Mouse (Mus musculus): ENCODE measurements at regions not wholly inside any gene's neighbourhood (a gene's known extent, or its start where the extent isn't known, plus 50 kb on each side); places are given as distances from the start of the nearest gene placed in this dataset.

- DNase-seq (ENCODE audit: low spot score in 2 of 2), result peak; percentile 24 to 85
- intact Hi-C loops (cut with DNase I), result no loop called here
These were observed 97.5 kb upstream of the Fndc3a start for GRCm38 (mm10) chr14:72807286-72807685.

DNA sequence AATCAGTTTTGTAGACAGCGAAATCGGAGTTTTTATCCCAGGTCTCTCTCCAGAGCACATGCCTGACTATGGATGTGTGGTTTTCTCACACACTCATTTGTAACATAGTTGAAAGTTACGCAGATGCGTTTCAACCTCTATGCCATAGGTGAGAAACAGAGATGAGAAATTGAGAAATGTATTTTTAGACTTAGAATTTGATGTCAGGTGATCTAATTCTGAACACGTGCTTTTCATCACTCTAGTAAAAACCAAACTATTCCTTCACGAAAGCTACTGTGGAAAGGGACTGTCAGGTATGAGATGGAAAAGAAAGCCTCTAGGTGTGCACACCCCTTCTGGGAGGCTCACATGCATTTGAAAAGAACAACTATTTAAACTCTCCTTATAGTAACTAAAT lies 96.8 kb upstream of the Fndc3a start:
- intact Hi-C loops (cut with DNase I), result no loop called here
- DNase-seq (ENCODE audit: low spot score in 2 of 2), result no peak

DNA sequence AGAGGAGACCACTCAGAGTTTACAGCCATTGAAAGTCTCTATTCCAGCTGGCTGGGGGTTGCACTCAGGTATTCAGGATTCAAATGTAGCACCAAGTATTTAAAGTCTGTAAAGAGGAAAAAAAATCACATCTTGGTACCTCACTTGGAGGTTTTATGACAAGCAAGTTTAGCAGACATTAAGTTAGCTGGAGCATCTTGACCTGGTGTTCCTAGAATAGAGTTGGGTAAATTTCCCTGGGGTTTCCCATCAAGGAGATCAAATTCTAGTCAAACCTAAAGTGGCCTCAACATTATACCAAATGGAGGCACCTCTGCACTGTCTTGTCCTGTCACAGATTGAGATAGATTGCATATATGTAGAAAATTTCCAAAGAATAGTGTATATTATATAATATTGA lies 93.8 kb upstream of the Fndc3a start:
- intact Hi-C loops (cut with DNase I), result no loop called here
- no peak for DNase-seq (ENCODE audit: low spot score in 2 of 2)

DNA sequence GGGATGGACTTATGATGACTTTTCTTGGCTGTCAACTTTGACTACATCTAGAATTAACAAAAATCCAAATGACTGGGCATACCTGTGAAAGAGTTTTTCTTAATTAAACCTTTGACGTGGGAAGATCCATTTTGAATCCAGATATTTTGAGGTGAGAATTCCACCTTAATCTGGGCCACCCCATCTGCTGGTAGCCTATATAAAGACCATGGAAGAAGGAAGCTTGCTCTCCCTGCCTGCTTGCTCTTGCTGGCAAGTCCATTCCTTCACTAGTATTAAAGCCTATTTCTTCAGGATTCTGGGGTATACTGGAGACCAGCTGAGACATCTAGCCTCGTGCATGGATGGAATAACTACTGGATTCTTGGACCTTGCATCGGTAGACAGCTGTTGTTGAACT lies 80.9 kb upstream of the Fndc3a start:
- peak in 1 of 2 experiments; percentile 59 for DNase-seq (ENCODE audit: low spot score in 2 of 2)
- intact Hi-C loops (cut with DNase I), result no loop called here

DNA sequence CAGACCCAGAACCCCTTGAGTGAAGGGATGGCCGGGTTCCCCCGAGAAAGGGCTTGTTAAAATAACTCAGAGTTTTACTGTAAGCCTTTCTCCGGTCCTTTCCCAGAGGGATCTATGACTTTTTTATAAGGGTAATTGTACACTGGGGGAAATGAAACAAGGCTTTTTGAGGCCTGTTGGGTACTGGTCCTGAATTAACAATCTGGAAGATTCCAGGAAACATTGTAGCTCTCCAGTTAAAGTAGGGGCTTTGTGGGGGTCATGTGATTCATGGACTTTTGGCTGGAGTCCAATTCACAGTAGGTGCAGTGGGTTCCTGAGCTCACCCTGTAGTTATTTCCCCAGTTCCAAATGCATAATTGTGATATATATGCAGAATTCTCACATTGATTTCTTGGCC lies 77.1 kb upstream of the Fndc3a start:
- DNase-seq (ENCODE audit: low spot score in 2 of 2), result no peak
- intact Hi-C loops (cut with DNase I), result no loop called here

DNA sequence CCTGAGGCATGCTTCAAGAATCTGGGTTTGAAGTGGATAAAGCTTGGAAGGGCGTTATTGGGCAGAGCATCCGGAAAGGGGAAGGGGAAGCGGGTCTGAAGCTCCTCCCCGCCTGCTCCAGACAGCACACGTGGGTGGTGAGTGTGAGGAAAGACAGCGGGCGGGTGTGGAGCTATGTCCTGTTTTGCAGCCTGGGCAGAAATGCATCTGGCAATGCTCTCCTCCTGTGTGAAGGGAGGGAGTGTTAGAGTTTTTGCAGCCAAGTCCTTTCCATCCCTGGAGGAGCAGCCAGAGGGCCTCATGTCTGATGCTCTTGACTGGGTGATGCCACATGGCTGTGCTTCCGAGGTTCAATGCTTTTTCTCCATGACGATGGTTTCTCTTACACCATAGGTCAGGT lies 73.4 kb upstream of the Fndc3a start:
- peak; percentile 10 to 71 for DNase-seq (ENCODE audit: low spot score in 2 of 2)

GRCm38 (mm10) chr14:72779446-72779845 lies 69.6 kb upstream of the Fndc3a start:
- no peak for DNase-seq (ENCODE audit: low spot score in 2 of 2)

More for the DNA sequence above, 73.4 kb upstream of the Fndc3a start:
- intact Hi-C loops (cut with DNase I), result no loop called here

GRCm38 (mm10) chr14:72778756-72779155 lies 69.0 kb upstream of the Fndc3a start:
- intact Hi-C loops (cut with DNase I), result no loop called here
- DNase-seq (ENCODE audit: low spot score in 2 of 2), result no peak

More at GRCm38 (mm10) chr14:72779446-72779845, 69.6 kb upstream of the Fndc3a start:
- intact Hi-C loops (cut with DNase I), result no loop called here

GRCm38 (mm10) chr14:72777927-72778560 lies 68.2 kb upstream of the Fndc3a start:
- intact Hi-C loops (cut with DNase I), result no loop called here

DNA sequence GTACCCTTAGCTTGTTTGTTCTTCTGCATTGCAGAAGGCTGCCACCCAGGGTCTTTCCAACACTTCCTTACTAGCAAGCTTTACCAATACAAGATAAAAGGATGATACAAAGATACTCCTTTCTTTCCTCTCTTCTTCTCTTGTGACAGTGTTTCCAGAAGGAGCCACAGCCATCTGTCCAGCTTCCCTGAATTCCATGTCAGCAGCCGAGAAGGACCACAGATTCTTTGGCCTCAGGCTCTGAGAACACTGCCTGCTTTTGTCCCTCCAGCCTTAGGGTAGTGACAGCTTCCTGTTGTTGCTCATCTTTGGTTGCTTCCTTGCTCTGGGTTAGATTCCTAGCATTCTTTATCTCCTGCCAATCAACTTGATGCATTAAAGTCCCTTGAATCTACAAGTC lies 60.4 kb upstream of the Fndc3a start:
- intact Hi-C loops (cut with DNase I), result no loop called here
- no peak for DNase-seq (ENCODE audit: low spot score in 2 of 2)

More at GRCm38 (mm10) chr14:72777927-72778560, 68.2 kb upstream of the Fndc3a start:
- DNase-seq (ENCODE audit: low spot score in 2 of 2), result no peak

GRCm38 (mm10) chr14:72760123-72760522 lies 50.3 kb upstream of the Fndc3a start:
- intact Hi-C loops (cut with DNase I), result no loop called here
- DNase-seq (ENCODE audit: low spot score in 2 of 2), result no peak

Measured in left cerebral cortex, postnatal 25 days (tissue).